Mouse (Mus musculus): ENCODE measurements around the gene Pcyt2. TPM values are rescaled to one million over a fixed set of nuclear protein-coding genes. Genes with fewer than 3 reads are reported as not detected.

Gene Pcyt2
- total RNA-seq (2021) (100 to 1,000 TPM; 201 to 344 TPM), polyA plus RNA-seq (2012; rRNA removed) (460 and 610 TPM in 2 replicates)
- long read RNA-seq, transcript Pcyt2-201 (14 exons, 1,881 nt) = major isoform, 204 of 317 reads
- long read RNA-seq, transcript Pcyt2-203 (13 exons, 1,486 nt) = minor isoform, 21 of 317 reads
- long read RNA-seq, partial matches to known transcripts = 13 of 317 reads
- long read RNA-seq, other reads (novel, unspliced or antisense) = 77 of 317 reads

GRCm38 (mm10) chr11:120617519-120618112, at the start of gene Pcyt2:
Pcyt2 (minus strand) TSS chr11:120617936.
- peak; percentile 97 for DNase-seq

- DNase-seq = no peak
Observed at GRCm38 (mm10) chr11:120666617-120667016, 48.9 kb upstream of the Pcyt2 start.

- DNase-seq = no peak
Observed at GRCm38 (mm10) chr11:120665406-120665805, 47.7 kb upstream of the Pcyt2 start.

GRCm38 (mm10) chr11:120663714-120664113, 46.0 kb upstream of the Pcyt2 start:
- DNase-seq = no peak

- DNase-seq = peak; percentile 25
Observed at GRCm38 (mm10) chr11:120662759-120663158, 45.0 kb upstream of the Pcyt2 start.

- no peak for DNase-seq
Observed at GRCm38 (mm10) chr11:120661076-120661460, 43.3 kb upstream of the Pcyt2 start, which contains the start of gene Notum. Notum (minus strand) TSS chr11:120661175.

- peak; percentile 69 for DNase-seq
Observed at GRCm38 (mm10) chr11:120660301-120661075, 42.8 kb upstream of the Pcyt2 start.

GRCm38 (mm10) chr11:120659509-120660300, 42.0 kb upstream of the Pcyt2 start:
- peak; percentile 56 for DNase-seq

- peak; percentile 87 for DNase-seq
Observed at GRCm38 (mm10) chr11:120658876-120659410, 41.2 kb upstream of the Pcyt2 start.

- DNase-seq = no peak
Observed at GRCm38 (mm10) chr11:120657301-120657700, 39.6 kb upstream of the Pcyt2 start.

- no peak for DNase-seq
Observed at GRCm38 (mm10) chr11:120654741-120655140, 37.0 kb upstream of the Pcyt2 start.

- no peak for DNase-seq
Observed at GRCm38 (mm10) chr11:120651872-120652271, 34.1 kb upstream of the Pcyt2 start.

GRCm38 (mm10) chr11:120648001-120648476, 30.3 kb upstream of the Pcyt2 start, which contains the start of gene Myadml2:
Myadml2 (minus strand) TSS chr11:120648158.
- no peak for DNase-seq

GRCm38 (mm10) chr11:120647047-120647830, 29.5 kb upstream of the Pcyt2 start:
- no peak for DNase-seq

GRCm38 (mm10) chr11:120643601-120643987, 25.9 kb upstream of the Pcyt2 start, which contains the start of gene Pycr1:
Pycr1 (minus strand) TSS chr11:120643769.
- DNase-seq = peak; percentile 96

- no peak for DNase-seq
Observed at GRCm38 (mm10) chr11:120642939-120643600, 25.3 kb upstream of the Pcyt2 start.

- DNase-seq = no peak
Observed at GRCm38 (mm10) chr11:120641869-120642268, 24.1 kb upstream of the Pcyt2 start.

- DNase-seq = no peak
Observed at GRCm38 (mm10) chr11:120641255-120641654, 23.5 kb upstream of the Pcyt2 start.

GRCm38 (mm10) chr11:120634810-120635209, 17.1 kb upstream of the Pcyt2 start:
- no peak for DNase-seq
